9 mouse cellular contexts compared by ENCODE assay signal in the genomic region with DNA sequence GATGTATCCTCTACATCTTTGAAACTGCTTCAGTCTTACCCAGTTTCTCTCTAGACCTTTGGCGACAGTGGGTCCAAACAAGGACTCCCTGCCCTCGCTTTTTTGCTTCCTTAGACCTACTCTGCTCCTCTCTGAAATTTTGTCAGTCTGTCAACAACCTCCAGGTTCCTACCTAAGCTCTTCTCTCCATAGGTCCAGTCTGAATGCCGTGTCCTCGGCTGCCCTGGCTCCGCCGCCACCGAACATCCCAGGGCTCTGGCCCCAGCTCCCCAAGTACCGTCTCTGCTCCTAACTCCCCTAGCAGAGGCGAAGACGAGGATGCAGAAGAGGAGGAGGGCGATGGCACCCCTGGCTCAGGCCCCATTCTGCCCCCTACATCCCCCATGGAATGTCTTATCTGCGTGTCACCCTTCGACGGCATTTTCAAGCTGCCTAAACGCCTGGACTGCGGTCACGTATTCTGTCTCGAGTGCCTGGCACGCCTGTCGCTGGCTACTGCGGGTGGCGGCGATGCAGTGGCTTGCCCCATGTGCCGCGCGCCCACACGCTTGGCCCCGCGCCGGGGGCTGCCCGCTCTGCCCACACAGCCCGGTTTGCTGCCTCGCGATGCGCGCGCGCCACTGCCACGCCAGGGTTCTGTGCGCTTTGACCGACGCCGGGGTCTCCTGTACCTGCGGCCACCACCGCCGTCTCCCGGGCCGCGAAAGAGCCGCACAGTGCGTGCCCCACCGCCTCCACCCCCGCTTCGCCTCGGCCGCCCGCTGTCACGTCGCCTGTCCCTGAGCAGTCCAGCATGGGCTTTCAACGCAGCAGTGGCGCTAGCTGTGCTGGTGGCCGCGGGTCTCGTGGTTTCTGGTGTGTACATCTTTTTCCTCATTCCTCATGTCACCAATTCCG. TPM values are rescaled to one million over a fixed set of nuclear protein-coding genes. Genes with fewer than 3 reads are reported as not detected.
DNase-seq lines count a peak whose midpoint lies in the region; ATAC-seq and TF ChIP-seq lines count a peak whose summit lies in the region.
"Had no signal": no experiment of that assay in that cellular context is flagged by ENCODE, and none has a peak within 500 bp of the region (broad histone marks: within the 10 kb centered on the region; RNA-seq: fewer than 3 reads in every experiment).

No protein-coding gene starts in this region.

- peak overlapping the region; percentile 23 for H3K4me3 ChIP-seq in heart, adult 2 months
- H3K4me3 ChIP-seq in embryonic facial prominence, embryonic 10.5 days, result peak overlapping the region; percentile 47
- H3K4me3 ChIP-seq in hindbrain, embryonic 11.5 days (ENCODE audit: low read depth, low read length), result peak overlapping the region; percentile 24
- peak overlapping the region; percentile 38 for H3K4me3 ChIP-seq in liver, embryonic 13.5 days (replicated peaks)
- H3K4me3 ChIP-seq in neural tube, embryonic 11.5 days (ENCODE audit: low read depth, low read length), result peak overlapping the region; percentile 18; the same call in 1 of the 2 replicates

- DNase-seq in heart, adult 2 months, result peak; percentile 24 to 29
- DNase-seq in heart, adult 18-20 months, result no peak
- DNase-seq in Muller cell, postnatal 12 days (ENCODE audit: inconsistent ontology term), result peak; percentile 75
- DNase-seq in embryonic facial prominence, embryonic 10.5 days (ENCODE audit: low spot score), result peak; percentile 57
- peak; percentile 41 for DNase-seq in hindbrain, embryonic 11.5 days (ENCODE audit: low spot score)
- no peak for DNase-seq in liver, embryonic 13.5 days
- DNase-seq in neural tube, embryonic 11.5 days (ENCODE audit: low spot score), result peak; percentile 28
- DNase-seq in spleen, adult 18-20 months, result no peak

- H3K36me3 ChIP-seq in heart, adult 2 months (ENCODE audit: control insufficient read depth, insufficient read depth, low read length), result peaks cover 12% of the 10 kb centered on the region
- peaks cover 63% of the 10 kb centered on the region for H3K36me3 ChIP-seq in embryonic facial prominence, embryonic 10.5 days (replicated peaks)
- H3K36me3 ChIP-seq in hindbrain, embryonic 11.5 days (ENCODE audit: control insufficient read depth, insufficient read depth, low read length), result peaks cover 16% of the 10 kb centered on the region; the same call in 1 of the 2 replicates
- H3K36me3 ChIP-seq in liver, embryonic 13.5 days, result peaks cover 47% of the 10 kb centered on the region
- peaks cover 24% of the 10 kb centered on the region for H3K36me3 ChIP-seq in neural tube, embryonic 11.5 days (ENCODE audit: control insufficient read depth, insufficient read depth, low read length)

- intact Hi-C loops in heart, adult 2 months (cut with DNase I), result loop anchor here (2.0 kb wide), 1 partner anchor 21 kb away; no protein-coding TSS in a partner anchor

- H3K27ac ChIP-seq in heart, adult 2 months, result no peak overlapping the region
- H3K27ac ChIP-seq in embryonic facial prominence, embryonic 10.5 days (replicated peaks), result peak overlapping the region; percentile 41
- H3K27ac ChIP-seq in hindbrain, embryonic 11.5 days (ENCODE audit: low read depth, low read length), result no peak overlapping the region
- no peak overlapping the region for H3K27ac ChIP-seq in liver, embryonic 13.5 days
- H3K27ac ChIP-seq in neural tube, embryonic 11.5 days (ENCODE audit: low read depth, low read length), result no peak overlapping the region
- H3K27ac ChIP-seq: macrophage had no signal

- TF ChIP-seq CTCF in heart, adult 2 months (IDR thresholded peaks at IDR 0.05), result no peak

- peak overlapping the region; percentile 48; the same call in 1 of the 2 replicates for H3K9ac ChIP-seq in heart, adult 2 months (ENCODE audit: low read depth, low read length)
- H3K9ac ChIP-seq in hindbrain, embryonic 11.5 days (ENCODE audit: low read depth, low read length), result no peak overlapping the region
- H3K9ac ChIP-seq in liver, embryonic 13.5 days, result peak overlapping the region; percentile 45
- peak overlapping the region; percentile 22; the same call in 1 of the 2 replicates for H3K9ac ChIP-seq in neural tube, embryonic 11.5 days (ENCODE audit: low read length)

- peaks cover 2% of the 10 kb centered on the region; the same call in 1 of the 2 replicates for H3K4me1 ChIP-seq in heart, adult 2 months (ENCODE audit: control insufficient read depth, insufficient read depth, low read length)
- H3K4me1 ChIP-seq in embryonic facial prominence, embryonic 10.5 days, result peaks cover 45% of the 10 kb centered on the region
- peaks cover 7% of the 10 kb centered on the region for H3K4me1 ChIP-seq in hindbrain, embryonic 11.5 days (replicated peaks; ENCODE audit: control insufficient read depth, insufficient read depth, low read length)
- H3K4me1 ChIP-seq in liver, embryonic 13.5 days (replicated peaks), result peaks cover 43% of the 10 kb centered on the region
- H3K4me1 ChIP-seq in neural tube, embryonic 11.5 days (ENCODE audit: control insufficient read depth, insufficient read depth, low read length), result peaks cover 6% of the 10 kb centered on the region

- 0 out of 2 replicates have a peak, but pooled peaks have one; percentile 1 for TF ChIP-seq POLR2A in heart, adult 2 months (IDR thresholded peaks at IDR 0.05; ENCODE audit: insufficient read depth, low read depth, low read length)

- H3K79me2 ChIP-seq in heart, adult 2 months (replicated peaks; ENCODE audit: control insufficient read depth, insufficient read depth, low read length), result no peaks in the 10 kb centered on the region

- no peaks in the 10 kb centered on the region for H3K27me3 ChIP-seq in heart, adult 2 months (ENCODE audit: control insufficient read depth, insufficient read depth, low read length)
- peaks cover 40% of the 10 kb centered on the region for H3K27me3 ChIP-seq in embryonic facial prominence, embryonic 10.5 days (replicated peaks; ENCODE audit: low read depth, poor library complexity, severe bottlenecking)
- H3K27me3 ChIP-seq in hindbrain, embryonic 11.5 days (ENCODE audit: control insufficient read depth, insufficient read depth, low read length), result peaks cover 11% of the 10 kb centered on the region
- H3K27me3 ChIP-seq in liver, embryonic 13.5 days, result peaks cover 19% of the 10 kb centered on the region
- peaks cover 21% of the 10 kb centered on the region for H3K27me3 ChIP-seq in neural tube, embryonic 11.5 days (ENCODE audit: control insufficient read depth, insufficient read depth, low read length)

- no peak for TF ChIP-seq EP300 in heart, adult 2 months (IDR thresholded peaks at IDR 0.05; ENCODE audit: insufficient read depth, low read depth, low read length)

- 18% methylated on average over 64 of the region's 65 CpGs for WGBS in heart, adult 2 months
- WGBS in embryonic facial prominence, embryonic 10.5 days, result 5% methylated on average over 65 of the region's 65 CpGs
- WGBS in hindbrain, embryonic 11.5 days, result 4% methylated on average over 65 of the region's 65 CpGs
- WGBS in liver, embryonic 13.5 days (ENCODE audit: insufficient replicate concordance), result 5% methylated on average over 65 of the region's 65 CpGs
- 3% methylated on average over 65 of the region's 65 CpGs for WGBS in neural tube, embryonic 11.5 days

- peak; percentile 42 for ATAC-seq in hindbrain, embryonic 11.5 days (ENCODE audit: low FRiP score)
- ATAC-seq in liver, embryonic 13.5 days (ENCODE audit: low read depth), result peak; percentile 54
- ATAC-seq in neural tube, embryonic 11.5 days (ENCODE audit: insufficient read depth, low FRiP score, low TSS enrichment), result peak; percentile 38; the same call in 1 of the 2 replicates

- H3K9me3 ChIP-seq in embryonic facial prominence, embryonic 10.5 days, result no peaks in the 10 kb centered on the region
- no peaks in the 10 kb centered on the region for H3K9me3 ChIP-seq in hindbrain, embryonic 11.5 days (ENCODE audit: control insufficient read depth, low read length)
- no peaks in the 10 kb centered on the region for H3K9me3 ChIP-seq in liver, embryonic 13.5 days (replicated peaks)
- H3K9me3 ChIP-seq in neural tube, embryonic 11.5 days (ENCODE audit: control insufficient read depth, low read length), result no peaks in the 10 kb centered on the region

- peak overlapping the region; percentile 46 for H3K4me2 ChIP-seq in hindbrain, embryonic 11.5 days (replicated peaks; ENCODE audit: low read depth, low read length)
- peak overlapping the region; percentile 66 for H3K4me2 ChIP-seq in liver, embryonic 13.5 days
- peak overlapping the region; percentile 43 for H3K4me2 ChIP-seq in neural tube, embryonic 11.5 days (ENCODE audit: low read depth)

RNA-seq across cellular contexts. Expression of gene Rnf225, which starts 0.7 kb away (rescaled TPM):
- under 1 TPM; 0.18 to 0.23 TPM for total RNA-seq in heart, adult 2 months (2021)
- 0.12 and 0.14 TPM in 2 replicates for polyA plus RNA-seq in heart, adult 2 months (2012; rRNA removed)
- total RNA-seq in heart, adult 18-20 months (2021), result under 1 TPM; 0.17 to 0.39 TPM
- polyA plus RNA-seq in embryonic facial prominence, embryonic 10.5 days (2016; fragmentation: Nextera tagmentation; extraction: Ambion mirVana), result 0.67 and 1.0 TPM in 2 replicates
- 0.50 and 0.66 TPM in 2 replicates for polyA plus RNA-seq in hindbrain, embryonic 11.5 days (2014; fragmentation: Nextera tagmentation; extraction: Ambion mirVana)
- polyA plus RNA-seq in liver, embryonic 13.5 days (2015; fragmentation: Nextera tagmentation; extraction: Ambion mirVana), result 0.16 and 0.24 TPM in 2 replicates
- polyA plus RNA-seq in neural tube, embryonic 11.5 days (2014; fragmentation: Nextera tagmentation; extraction: Ambion mirVana), result 0.61 and 0.66 TPM in 2 replicates
- polyA plus RNA-seq: macrophage had no signal

RNA-seq across cellular contexts. Expression of gene Rps5, which starts 5.9 kb away (rescaled TPM):
- total RNA-seq in heart, adult 2 months (2021), result 100 to 1,000 TPM; 525 to 621 TPM
- polyA plus RNA-seq in heart, adult 2 months (2012; rRNA removed), result 842 and 914 TPM in 2 replicates
- 100 to 1,000 TPM; 575 to 632 TPM for total RNA-seq in heart, adult 18-20 months (2021)
- 1,112 and 1,123 TPM in 2 replicates for polyA plus RNA-seq in embryonic facial prominence, embryonic 10.5 days (2016; fragmentation: Nextera tagmentation; extraction: Ambion mirVana)
- 842 and 852 TPM in 2 replicates for polyA plus RNA-seq in hindbrain, embryonic 11.5 days (2014; fragmentation: Nextera tagmentation; extraction: Ambion mirVana)
- polyA plus RNA-seq in liver, embryonic 13.5 days (2015; fragmentation: Nextera tagmentation; extraction: Ambion mirVana), result 724 and 893 TPM in 2 replicates
- polyA plus RNA-seq in neural tube, embryonic 11.5 days (2014; fragmentation: Nextera tagmentation; extraction: Ambion mirVana), result 910 and 930 TPM in 2 replicates

RNA-seq across cellular contexts. Expression of gene Zscan22, which starts 30.3 kb away (rescaled TPM):
- 1 to 10 TPM; 5.7 TPM for total RNA-seq in heart, adult 2 months (2021)
- 6.0 and 9.2 TPM in 2 replicates for polyA plus RNA-seq in heart, adult 2 months (2012; rRNA removed)
- 1 to 10 TPM; 5.5 to 5.8 TPM for total RNA-seq in heart, adult 18-20 months (2021)
- 19.7 and 20.1 TPM in 2 replicates for polyA plus RNA-seq in embryonic facial prominence, embryonic 10.5 days (2016; fragmentation: Nextera tagmentation; extraction: Ambion mirVana)
- 19.1 and 19.9 TPM in 2 replicates for polyA plus RNA-seq in hindbrain, embryonic 11.5 days (2014; fragmentation: Nextera tagmentation; extraction: Ambion mirVana)
- 4.6 and 5.5 TPM in 2 replicates for polyA plus RNA-seq in liver, embryonic 13.5 days (2015; fragmentation: Nextera tagmentation; extraction: Ambion mirVana)
- 18.3 and 19.7 TPM in 2 replicates for polyA plus RNA-seq in neural tube, embryonic 11.5 days (2014; fragmentation: Nextera tagmentation; extraction: Ambion mirVana)

RNA-seq across cellular contexts. Expression of gene Zfp324, which starts 37.7 kb away (rescaled TPM):
- total RNA-seq in heart, adult 2 months (2021), result 1 to 10 TPM; 2.6 to 3.6 TPM
- 2.3 and 2.9 TPM in 2 replicates for polyA plus RNA-seq in heart, adult 2 months (2012; rRNA removed)
- total RNA-seq in heart, adult 18-20 months (2021), result 1 to 10 TPM; 2.3 to 2.4 TPM
- polyA plus RNA-seq in embryonic facial prominence, embryonic 10.5 days (2016; fragmentation: Nextera tagmentation; extraction: Ambion mirVana), result 11.8 and 12.5 TPM in 2 replicates
- 7.4 and 8.0 TPM in 2 replicates for polyA plus RNA-seq in hindbrain, embryonic 11.5 days (2014; fragmentation: Nextera tagmentation; extraction: Ambion mirVana)
- polyA plus RNA-seq in liver, embryonic 13.5 days (2015; fragmentation: Nextera tagmentation; extraction: Ambion mirVana), result 3.3 and 3.6 TPM in 2 replicates
- polyA plus RNA-seq in neural tube, embryonic 11.5 days (2014; fragmentation: Nextera tagmentation; extraction: Ambion mirVana), result 9.8 and 10.3 TPM in 2 replicates

RNA-seq across cellular contexts. Expression of gene Zfp128, which starts 47.0 kb away (rescaled TPM):
- 1 to 10 TPM; 3.0 to 3.5 TPM for total RNA-seq in heart, adult 2 months (2021)
- polyA plus RNA-seq in heart, adult 2 months (2012; rRNA removed), result 1.3 and 3.0 TPM in 2 replicates
- total RNA-seq in heart, adult 18-20 months (2021), result 1 to 10 TPM; 2.9 to 3.1 TPM
- polyA plus RNA-seq in embryonic facial prominence, embryonic 10.5 days (2016; fragmentation: Nextera tagmentation; extraction: Ambion mirVana), result 5.7 and 6.6 TPM in 2 replicates
- polyA plus RNA-seq in hindbrain, embryonic 11.5 days (2014; fragmentation: Nextera tagmentation; extraction: Ambion mirVana), result 6.1 TPM in 2 replicates
- 0.66 TPM in 2 replicates for polyA plus RNA-seq in liver, embryonic 13.5 days (2015; fragmentation: Nextera tagmentation; extraction: Ambion mirVana)
- polyA plus RNA-seq in neural tube, embryonic 11.5 days (2014; fragmentation: Nextera tagmentation; extraction: Ambion mirVana), result 7.0 and 8.1 TPM in 2 replicates

Comparison
In these comparisons a context has a peak if more than half of its experiments do, and no peak if none do; other contexts are left out.
1. DNase-seq: peak in heart, adult 2 months (2 of 2), Muller cell, postnatal 12 days (single experiment), embryonic facial prominence, embryonic 10.5 days (single experiment), hindbrain, embryonic 11.5 days (single experiment) and neural tube, embryonic 11.5 days (single experiment); none in heart, adult 18-20 months (0 of 2), liver, embryonic 13.5 days (single experiment) and spleen, adult 18-20 months (0 of 2).
2. Peak in every context shown above with its lines, with median percentiles within 50 percentile points of each other: H3K4me3 ChIP-seq, ATAC-seq and H3K4me2 ChIP-seq.